Mouse (Mus musculus) E14TG2a.4 (cell line): ENCODE measurements around the gene Kif26b.

Source experiments
- CTCF ChIP-seq: conservative IDR thresholded peaks from 2 replicates; pipeline ENCODE4 v1.5.1; 2014; ENCODE audit warnings: low read length
- NANOG ChIP-seq: IDR thresholded peaks from 2 replicates; pipeline ENCODE4 v1.6.1; 2014; ENCODE audit warnings: borderline replicate concordance, low read length, mixed read lengths

DNA sequence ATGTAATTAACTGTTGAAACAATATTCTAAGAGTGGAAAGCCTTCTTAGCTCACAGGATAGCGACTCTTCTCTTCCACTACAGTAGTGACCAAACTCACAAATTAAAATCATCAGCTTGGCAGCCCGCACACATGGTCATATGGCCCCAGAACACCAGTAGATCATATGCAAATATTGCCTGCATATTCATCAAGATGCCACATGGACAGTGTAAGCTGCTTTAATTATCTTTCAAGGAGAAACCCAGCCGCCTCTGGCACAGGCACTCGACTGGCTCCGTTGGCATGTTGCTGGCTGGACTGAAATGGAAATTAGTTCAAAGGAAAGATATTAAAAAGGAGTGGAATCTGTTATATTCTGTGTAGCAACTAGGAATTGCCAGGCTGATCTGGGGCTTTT lies 6.5 kb upstream of the Kif26b start:
- TF ChIP-seq CTCF (no peak), NANOG (no peak)
